Mouse (Mus musculus): ENCODE data around the gene Erh. TPM values are rescaled to one million over a fixed set of nuclear protein-coding genes. Genes with fewer than 3 reads are reported as not detected.

Gene Erh
- total RNA-seq, 2 experiments from 2014 or later: 75.6 to 164 TPM

DNA sequence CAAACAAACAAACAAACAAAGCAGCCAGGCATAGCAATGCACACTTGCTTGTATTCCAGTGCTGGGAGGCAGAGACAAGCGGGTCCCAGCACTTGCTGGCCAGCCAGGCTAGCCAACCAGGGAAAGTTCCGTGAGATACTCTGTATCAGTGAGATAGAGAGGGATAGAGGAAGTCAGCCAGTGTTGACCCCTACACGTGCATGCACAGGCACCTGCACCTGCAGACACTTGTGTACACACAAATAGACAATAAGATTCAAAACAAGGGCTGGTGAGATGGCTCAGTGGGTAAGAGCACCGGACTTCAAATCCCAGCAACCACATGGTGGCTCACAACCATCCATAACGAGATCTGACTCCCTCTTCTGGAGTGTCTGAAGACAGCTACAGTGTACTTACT is 23.6 kb downstream of the Erh start:
- no peak for ATAC-seq (replicated peaks; ENCODE audit: poor library complexity, severe bottlenecking)

DNA sequence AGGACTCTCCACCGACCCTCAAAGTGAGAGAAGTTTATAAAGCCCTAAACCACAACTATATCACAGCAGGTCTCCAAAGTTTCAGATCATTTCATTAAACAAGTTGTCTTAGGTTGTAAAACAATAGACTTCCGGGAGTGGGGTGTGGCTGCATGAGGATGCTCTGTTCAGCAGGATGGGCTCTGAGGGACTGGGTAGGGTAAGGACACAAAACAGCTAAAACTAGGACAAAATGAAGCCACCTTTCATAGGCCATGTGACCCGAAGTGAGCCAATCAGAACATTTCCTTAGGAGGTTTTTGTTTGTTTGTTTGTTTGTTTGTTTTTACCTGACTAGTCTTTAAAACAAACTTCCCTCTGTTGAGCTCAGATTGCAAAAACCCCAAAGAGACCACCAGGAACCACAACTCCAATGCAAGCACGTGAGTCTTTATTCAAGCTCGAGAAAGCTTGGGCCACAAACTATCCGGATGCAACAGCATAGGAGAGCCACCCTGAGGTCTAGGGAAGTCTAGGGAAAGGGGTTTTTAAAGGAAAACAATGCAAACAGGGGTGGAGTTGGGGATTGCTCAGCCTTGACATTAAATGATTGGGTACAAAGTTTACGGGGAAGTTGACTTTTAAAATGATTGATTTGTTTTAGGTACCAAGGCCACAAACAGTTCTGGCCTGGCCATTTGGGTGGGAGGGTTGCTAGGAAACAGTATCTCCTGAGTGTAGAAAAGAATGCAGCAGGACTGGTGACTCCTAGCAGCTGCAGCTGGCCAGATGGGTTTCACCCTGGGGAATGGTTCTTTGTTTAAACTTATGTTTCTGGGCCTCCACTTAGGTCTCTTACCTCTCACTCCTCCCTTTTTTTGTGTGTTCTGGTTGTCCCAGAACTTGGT is 28.5 kb downstream of the Erh start:
- ATAC-seq (replicated peaks; ENCODE audit: poor library complexity, severe bottlenecking): no peak

DNA sequence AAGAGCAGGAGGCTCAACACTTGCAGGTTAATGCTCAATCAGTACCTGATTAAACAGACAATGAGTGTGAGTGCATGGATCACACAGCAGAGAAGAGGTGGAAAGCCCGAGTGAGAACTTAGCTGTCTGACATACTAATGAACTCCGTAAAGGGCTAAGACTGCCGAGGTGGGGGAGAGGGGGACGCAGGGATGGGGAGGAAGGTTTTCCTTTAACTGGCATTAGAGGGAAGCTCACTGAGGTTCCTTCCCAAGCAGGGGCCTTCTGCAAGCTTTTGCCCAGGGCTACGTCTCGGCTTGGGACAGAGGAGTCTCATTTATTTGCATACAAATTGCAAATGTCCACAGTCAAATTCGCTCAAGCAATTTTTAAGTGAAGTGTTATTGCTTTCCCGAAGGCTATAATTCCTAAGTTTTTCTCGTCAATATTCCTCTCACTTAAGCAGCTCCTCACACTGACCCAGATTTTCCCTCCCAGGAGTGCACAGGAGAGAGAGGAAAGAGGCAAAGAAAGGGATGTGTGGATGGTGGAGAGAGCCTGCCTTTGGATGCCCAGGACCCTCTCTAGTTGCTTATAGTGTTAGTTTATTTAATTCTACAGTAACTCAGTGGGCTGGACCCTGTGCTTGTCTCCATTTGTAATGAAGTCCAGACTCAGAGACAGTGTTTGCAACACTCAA is 31.9 kb downstream of the Erh start:
- ATAC-seq (replicated peaks; ENCODE audit: poor library complexity, severe bottlenecking): no peak

DNA sequence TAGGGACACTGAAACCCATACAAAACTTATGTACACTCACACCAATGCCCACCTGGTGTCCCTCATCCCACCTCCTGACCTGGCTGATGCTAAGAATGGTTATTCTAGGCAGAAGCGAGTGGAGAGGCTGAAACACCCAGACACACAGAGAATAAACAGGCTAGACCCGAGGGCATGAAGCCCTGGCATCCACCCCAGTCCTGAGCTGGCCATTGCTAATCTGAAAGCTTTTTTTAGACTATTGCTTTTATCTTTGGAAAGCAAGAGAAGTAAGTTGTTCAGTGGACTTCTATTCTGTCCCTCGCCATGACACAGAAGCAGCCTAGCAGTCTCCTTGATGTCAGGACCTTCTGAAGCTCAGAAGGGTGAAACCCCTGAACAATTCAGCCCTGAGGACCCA is 34.2 kb downstream of the Erh start:
- no peak for ATAC-seq (replicated peaks; ENCODE audit: poor library complexity, severe bottlenecking)

DNA sequence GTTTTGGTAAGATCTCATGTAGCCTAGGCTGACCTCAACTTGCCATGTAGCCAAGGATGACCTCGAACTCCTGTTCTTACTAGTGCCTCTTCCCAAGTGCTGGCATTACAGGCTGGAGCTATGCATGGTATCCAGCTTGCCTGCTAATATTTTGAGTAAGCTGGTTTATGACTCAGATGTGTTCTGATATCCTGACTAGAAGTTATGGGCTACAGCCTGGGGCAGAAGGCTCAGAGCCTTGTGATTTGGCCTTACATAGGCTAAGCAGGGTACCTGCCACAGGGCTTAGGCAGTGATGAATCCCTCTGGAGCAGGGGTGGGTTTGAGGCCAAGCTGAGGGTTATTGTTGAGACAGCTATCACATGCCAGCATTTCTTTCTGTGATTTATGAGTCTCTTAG is 35.6 kb downstream of the Erh start:
- no peak for ATAC-seq (replicated peaks; ENCODE audit: poor library complexity, severe bottlenecking)

DNA sequence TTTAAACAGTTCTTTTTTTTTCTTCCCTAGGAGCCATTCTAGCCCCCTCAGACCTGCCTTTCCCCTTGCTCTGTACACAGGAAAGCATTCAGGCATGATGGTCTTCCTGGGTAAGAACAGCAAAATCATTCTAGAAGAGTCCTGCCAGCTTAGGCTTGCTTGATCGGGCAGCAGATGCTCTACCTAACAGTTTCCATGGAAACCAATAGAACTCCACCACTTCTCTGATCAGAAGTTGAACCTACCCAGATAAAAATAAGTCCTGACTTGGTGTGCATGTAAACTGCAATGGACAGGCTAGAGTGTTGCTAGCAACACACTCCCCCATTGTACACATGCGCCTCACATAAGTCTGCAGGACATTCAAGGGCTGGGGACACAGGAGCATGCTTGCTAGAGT is 39.9 kb downstream of the Erh start:
- no peak for ATAC-seq (replicated peaks; ENCODE audit: poor library complexity, severe bottlenecking)

DNA sequence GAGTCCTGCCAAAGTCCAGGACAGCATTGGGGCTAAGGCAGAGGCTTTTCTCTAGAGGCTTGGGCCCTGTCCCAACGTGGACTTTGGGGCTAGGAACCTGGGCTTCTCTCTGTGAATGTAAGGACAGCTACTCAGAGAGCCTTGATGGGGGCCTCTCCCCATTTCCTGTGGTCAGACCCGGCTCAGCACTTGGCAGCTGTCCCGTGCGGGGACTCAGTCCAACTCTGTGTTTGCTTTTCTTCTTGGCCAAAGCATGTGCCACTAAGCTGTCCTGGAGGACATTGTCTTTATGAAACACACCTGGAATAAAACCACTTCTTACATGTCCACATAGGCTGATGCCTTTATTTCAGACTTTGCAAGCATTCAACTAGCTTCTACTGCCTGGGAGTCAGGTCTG is 40.6 kb downstream of the Erh start:
- no peak for ATAC-seq (replicated peaks; ENCODE audit: poor library complexity, severe bottlenecking)

DNA sequence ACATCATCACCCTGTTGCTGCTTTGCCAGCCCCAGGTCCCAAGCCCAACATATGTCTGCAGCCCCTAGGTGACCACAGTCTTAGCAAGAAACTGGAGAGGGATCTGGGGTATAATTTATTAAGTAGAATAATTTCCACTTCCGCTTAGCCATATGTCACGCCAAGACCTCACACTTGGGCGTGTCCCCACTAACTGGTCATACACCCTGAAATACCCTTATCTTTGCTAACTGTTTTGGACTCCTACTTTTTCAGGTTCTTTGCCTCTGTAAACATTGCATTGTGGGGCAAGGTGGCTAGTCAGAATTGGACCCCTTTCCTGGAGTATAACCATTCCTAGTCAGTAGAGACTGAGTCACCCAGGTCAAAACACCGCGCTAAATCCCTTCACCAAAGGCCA is 41.7 kb downstream of the Erh start:
- ATAC-seq (replicated peaks; ENCODE audit: poor library complexity, severe bottlenecking): no peak

DNA sequence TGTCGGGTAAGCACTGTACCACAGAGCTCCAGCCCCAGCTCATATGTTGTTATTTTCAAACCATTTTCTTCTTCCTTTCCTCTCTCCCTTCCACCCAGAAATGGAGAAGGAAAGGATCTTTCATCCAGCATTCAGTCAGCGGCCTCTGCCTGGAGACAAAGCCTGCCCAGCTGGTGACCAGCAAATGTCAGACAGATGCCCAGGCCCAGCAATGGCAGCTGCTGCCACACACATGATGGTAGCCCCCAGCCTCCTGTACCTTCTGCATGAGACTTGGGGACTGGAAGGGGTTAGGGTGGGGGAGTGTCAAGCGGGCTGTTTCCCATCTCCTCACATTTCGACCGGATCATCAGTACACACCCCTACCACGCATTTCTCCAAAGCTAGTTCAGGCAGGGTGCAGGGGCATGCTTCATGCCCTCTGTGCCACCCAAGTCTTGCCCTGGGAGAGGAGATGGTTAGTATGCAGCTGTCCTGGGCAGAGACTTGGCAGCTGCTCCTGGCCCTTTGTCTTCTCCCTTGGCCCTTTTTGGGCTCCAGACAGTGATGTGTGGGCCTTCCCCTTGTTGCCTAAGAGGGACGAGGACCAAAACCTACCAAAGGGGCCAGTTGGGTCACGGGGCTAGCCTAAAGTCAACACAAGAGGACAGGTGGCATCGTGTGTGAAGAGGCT is 42.4 kb downstream of the Erh start:
- no peak for ATAC-seq (replicated peaks; ENCODE audit: poor library complexity, severe bottlenecking)

DNA sequence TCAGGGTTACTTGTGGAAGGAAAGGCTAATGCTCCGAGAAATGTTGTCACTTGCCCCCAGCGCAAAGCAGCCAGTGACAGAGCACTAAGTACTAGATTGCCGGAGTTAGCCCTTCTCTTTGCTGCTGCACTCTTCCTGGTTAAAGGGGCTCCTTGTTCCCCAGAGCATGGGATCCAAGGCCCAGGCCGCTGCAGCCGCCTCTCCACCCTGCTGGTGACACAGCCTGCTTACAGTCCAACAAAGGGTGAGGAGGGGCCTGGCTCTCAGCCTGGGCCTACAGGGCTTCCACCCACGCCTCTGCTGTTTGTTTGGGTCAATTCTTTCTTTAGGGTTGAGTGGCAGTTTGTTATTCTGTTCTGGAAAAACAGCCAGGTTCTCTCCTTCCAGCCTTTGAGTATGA is 45.4 kb downstream of the Erh start:
- no peak for ATAC-seq (replicated peaks; ENCODE audit: poor library complexity, severe bottlenecking)

DNA sequence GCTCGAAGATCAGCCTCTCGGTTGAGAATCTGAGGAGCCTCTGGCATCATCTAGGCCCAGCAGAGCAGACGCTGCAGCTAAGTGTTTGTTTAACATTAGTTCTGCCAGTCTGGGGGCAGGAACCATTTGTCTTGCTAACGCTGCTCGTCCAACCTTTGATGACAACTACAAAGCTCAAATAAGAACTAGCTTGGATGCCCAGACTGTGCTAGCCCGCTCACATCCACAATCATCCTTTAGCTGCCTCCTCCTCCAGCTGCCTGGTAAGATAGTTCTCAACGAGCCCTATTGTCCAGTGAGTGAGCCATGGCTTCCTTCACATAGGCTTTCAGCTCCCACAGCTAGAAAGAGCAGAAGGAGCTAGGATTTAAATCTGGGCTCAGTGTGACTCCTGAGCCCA is 45.9 kb downstream of the Erh start:
- no peak for ATAC-seq (replicated peaks; ENCODE audit: poor library complexity, severe bottlenecking)

DNA sequence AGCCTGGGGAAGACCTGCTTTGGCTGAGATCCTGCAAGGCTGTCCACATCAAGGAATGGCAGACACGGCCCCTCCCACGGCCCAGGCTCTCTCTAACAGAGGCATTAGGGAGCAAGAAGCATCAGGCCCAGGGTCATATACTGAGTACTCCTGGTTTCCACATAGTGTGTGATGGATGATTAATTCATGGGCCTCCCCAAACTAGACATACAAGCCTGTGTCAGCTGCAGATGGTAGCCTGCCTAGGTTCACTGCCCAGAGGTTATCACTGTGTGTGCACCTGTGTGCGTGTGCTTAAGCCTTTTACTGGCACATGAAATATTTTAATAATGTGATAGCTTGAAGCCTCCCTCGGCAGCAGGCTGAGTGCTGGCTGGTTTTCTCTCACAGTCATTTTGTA is 48.2 kb downstream of the Erh start:
- ATAC-seq (replicated peaks; ENCODE audit: poor library complexity, severe bottlenecking): no peak

DNA sequence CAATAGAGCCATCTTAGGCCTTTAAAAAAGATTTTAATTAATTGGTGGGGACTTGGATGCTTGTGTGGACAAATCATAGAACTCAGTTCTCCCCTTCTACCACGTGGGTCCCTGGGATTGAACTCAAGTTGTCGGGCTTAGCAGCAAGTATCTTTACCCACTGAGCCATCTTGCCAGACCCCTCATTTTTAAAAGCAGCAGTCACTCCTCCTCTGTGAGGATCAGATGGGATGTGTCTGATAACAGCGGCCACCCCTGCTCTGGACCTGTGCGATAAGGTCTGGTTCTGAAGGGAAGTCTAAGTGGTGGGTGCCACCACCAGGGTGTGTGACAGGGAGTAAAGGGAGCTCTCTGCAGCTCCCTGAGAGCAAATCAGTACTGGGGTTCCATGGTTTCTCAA is 48.6 kb downstream of the Erh start:
- ATAC-seq (replicated peaks; ENCODE audit: poor library complexity, severe bottlenecking): no peak

DNA sequence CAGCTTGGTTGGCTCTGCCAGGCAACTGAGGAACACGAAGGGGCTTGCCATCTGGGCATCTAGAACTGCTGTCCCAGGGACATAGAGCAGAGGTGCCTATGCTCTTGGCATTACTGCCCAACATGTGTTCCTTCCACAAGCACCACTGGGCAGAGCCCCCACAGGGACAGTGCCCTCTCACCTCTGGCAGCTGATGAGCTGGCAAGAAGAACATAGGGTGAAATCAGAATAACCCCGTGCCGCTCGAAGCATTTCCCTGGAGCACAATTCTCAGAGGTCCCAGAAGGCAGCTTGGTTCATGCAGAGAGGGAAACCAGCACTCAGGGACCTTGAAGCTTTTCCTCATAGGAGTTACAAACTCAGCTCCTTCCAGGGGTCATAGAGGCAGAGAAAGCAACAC is 49.4 kb downstream of the Erh start:
- ATAC-seq (replicated peaks; ENCODE audit: poor library complexity, severe bottlenecking): no peak

DNA sequence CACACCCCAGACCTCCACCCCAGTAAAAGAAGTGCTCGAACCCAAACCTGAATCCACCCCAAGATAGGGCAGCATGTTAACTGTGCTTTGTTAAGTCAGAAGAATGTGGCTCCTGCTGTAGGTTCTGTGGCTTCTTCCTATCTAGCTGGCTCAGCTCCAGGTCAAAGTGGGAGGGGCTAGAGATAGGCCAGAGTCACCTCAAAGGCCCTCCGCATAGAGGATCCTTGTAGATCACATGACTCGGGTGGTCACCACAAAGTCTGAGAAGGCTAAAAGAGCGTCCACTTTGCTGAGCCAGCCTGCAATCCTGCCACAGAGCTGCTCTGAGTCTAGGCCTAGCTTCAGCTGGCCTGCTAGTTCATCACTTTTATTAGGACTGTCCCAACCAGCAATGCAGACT is 50.0 kb downstream of the Erh start:
- no peak for ATAC-seq (replicated peaks; ENCODE audit: poor library complexity, severe bottlenecking)

DNA sequence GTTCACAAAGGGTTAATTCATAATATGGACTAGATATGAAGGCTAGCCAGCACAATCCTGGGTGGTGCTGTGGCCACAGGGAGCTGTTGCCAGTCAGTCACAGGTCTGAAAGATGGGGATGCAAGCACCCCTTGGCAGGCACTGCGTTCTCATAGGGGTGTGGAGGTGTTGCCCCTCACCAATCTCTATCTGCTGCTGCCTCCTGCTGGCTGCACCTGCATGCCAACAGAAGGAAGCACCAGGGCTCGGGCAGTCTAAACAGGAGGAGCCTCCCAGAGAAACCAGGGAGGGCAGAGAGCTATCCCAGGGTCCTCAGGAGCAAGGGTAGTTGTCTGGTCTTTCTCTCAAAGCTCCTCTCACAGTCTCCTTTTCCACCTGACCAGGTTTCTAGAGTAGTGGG is 59.2 kb downstream of the Erh start:
- no peak for ATAC-seq (replicated peaks; ENCODE audit: poor library complexity, severe bottlenecking)

Other genes with a start within 250 kb of the Erh start
- gene Dcaf5, start 207.7 kb downstream of the Erh start, total RNA-seq (2014; fragmentation: Nextera tagmentation): 11.9 and 12.9 TPM in 2 replicates
- 14.2 and 14.4 TPM in 2 replicates for gene Dcaf5, start 207.7 kb downstream of the Erh start, total RNA-seq (2017)
- gene Exd2, start 181.2 kb downstream of the Erh start, total RNA-seq (2014; fragmentation: Nextera tagmentation): 13.8 and 20.0 TPM in 2 replicates
- 9.9 and 11.2 TPM in 2 replicates for gene Exd2, start 181.2 kb downstream of the Erh start, total RNA-seq (2017)
- gene Galnt16, start 126.1 kb downstream of the Erh start, total RNA-seq (2014; fragmentation: Nextera tagmentation): not detected in 2 replicates
- not detected in 2 replicates for gene Galnt16, start 126.1 kb downstream of the Erh start, total RNA-seq (2017)
- 31.3 and 33.5 TPM in 2 replicates for gene Slc39a9, start 458 bp downstream of the Erh start, total RNA-seq (2014; fragmentation: Nextera tagmentation)
- 11.5 and 13.5 TPM in 2 replicates for gene Slc39a9, start 458 bp downstream of the Erh start, total RNA-seq (2017)
- gene Plekhd1, start 48.2 kb upstream of the Erh start, total RNA-seq (2014; fragmentation: Nextera tagmentation): not detected in 2 replicates
- not detected in 2 replicates for gene Plekhd1, start 48.2 kb upstream of the Erh start, total RNA-seq (2017)
- gene Ccdc177, start 116.3 kb upstream of the Erh start, total RNA-seq (2014; fragmentation: Nextera tagmentation): 0.56 TPM in 1 of 2 replicates, not detected in the other
- gene Ccdc177, start 116.3 kb upstream of the Erh start, total RNA-seq (2017): not detected in 2 replicates
- 21.7 and 22.0 TPM in 2 replicates for gene Susd6, start 146.2 kb upstream of the Erh start, total RNA-seq (2014; fragmentation: Nextera tagmentation)
- gene Susd6, start 146.2 kb upstream of the Erh start, total RNA-seq (2017): 14.0 and 16.4 TPM in 2 replicates